Mouse (Mus musculus) intestine, embryonic 14.5 days (tissue): Measurements from ENCODE around the gene Cadm1. TPM values are rescaled to one million over a fixed set of nuclear protein-coding genes. Genes with fewer than 3 reads are reported as not detected.

Experiments used
- ATAC-seq: fragments of 200-750 bp; cut with Nextera tagmentation; replicated peaks from 2 replicates; pipeline ENCODE4 v1.8.0; 2017; ENCODE audit warnings: low read depth, moderate number of reproducible peaks, moderate TSS enrichment, moderate library complexity; ENCODE audit not compliant: low FRiP score, low TSS enrichment
- DNase-seq: peaks from one replicate; pipeline ENCODE4 v3.0.0-alpha.2; 2018; ENCODE audit warnings: low spot score
- H3K27ac ChIP-seq: fragments of 300-500 bp; sonication (generic); 2 replicates; pipeline ENCODE4 v1.5.1; 2014; ENCODE audit warnings: low read depth, mild to moderate bottlenecking, control low read depth
- H3K27me3 ChIP-seq: fragments of 300-500 bp; sonication (generic); replicated peaks from 2 replicates; pipeline ENCODE4 v1.6.1; 2014; ENCODE audit warnings: low read length, control low read depth; ENCODE audit not compliant: control insufficient read depth, insufficient read depth
- H3K36me3 ChIP-seq: fragments of 300-500 bp; sonication (generic); 2 replicates; pipeline ENCODE4 v1.6.1; 2014; ENCODE audit warnings: low read length, control low read depth; ENCODE audit not compliant: control insufficient read depth, insufficient read depth
- H3K4me1 ChIP-seq: fragments of 300-500 bp; sonication (generic); replicated peaks from 2 replicates; pipeline ENCODE4 v1.6.1; 2014; ENCODE audit warnings: low read length, control low read depth, mixed read lengths; ENCODE audit not compliant: control insufficient read depth, insufficient read depth
- H3K4me2 ChIP-seq: fragments of 300-500 bp; sonication (generic); 2 replicates; pipeline ENCODE4 v1.6.1; 2014; ENCODE audit warnings: low read length
- H3K4me3 ChIP-seq: fragments of 300-500 bp; sonication (generic); 2 replicates; pipeline ENCODE4 v1.5.1; 2014; ENCODE audit warnings: low read depth, low read length, control low read depth, mixed read lengths
- H3K9ac ChIP-seq: fragments of 300-500 bp; sonication (generic); 2 replicates; pipeline ENCODE4 v1.6.1; 2014; ENCODE audit warnings: mild to moderate bottlenecking, low read length
- H3K9me3 ChIP-seq: fragments of 300-500 bp; sonication (generic); 2 replicates; pipeline ENCODE4 v1.6.1; 2016; ENCODE audit warnings: low read length, control low read depth; ENCODE audit not compliant: control insufficient read depth
- WGBS: fragments of 180-500 bp; shearing (Covaris S2); extraction: QIAGEN DNeasy Blood & Tissue Kit; methylation state at CpG from one replicate; pipeline ENCODE4 v1.1.7; 2014; 5-methylcytosine and 5-hydroxymethylcytosine counted together
- polyA plus RNA-seq: library from polyadenylated mRNA; unstranded; fragments of >200 nt; fragmentation: Nextera tagmentation; extraction: Ambion mirVana; gene quantifications from 2 replicates; pipeline ENCODE4 v1.2.1, GENCODE M21; 2014

Cadm1 gene
- polyA plus RNA-seq, 1 experiment from 2014 or later = 74.7 TPM

DNA sequence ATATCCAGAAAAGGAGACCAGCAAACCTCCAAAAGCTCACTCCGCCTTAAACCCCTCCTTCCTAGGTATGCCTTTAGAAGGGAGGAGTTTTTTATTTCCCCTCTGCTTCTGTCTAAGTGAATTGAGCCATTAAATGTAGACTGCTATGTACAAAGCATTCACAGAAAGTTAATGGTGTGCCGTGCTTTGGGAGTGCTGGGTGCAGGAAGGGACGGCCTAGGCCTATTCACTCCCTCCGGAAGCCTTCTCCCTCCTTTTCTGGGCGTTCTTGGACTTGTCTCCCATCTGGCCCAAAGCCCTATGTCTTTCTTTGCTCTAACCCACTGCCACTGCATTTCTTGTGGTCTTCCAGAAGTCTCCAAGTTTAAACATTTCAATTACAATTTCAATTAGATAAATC lies 268.5 kb downstream of the Cadm1 start:
- H3K4me1 ChIP-seq = no peaks in the 10 kb centered on the region
- H3K4me2 ChIP-seq = no peak overlapping the region
- no peak overlapping the region for H3K4me3 ChIP-seq
- DNase-seq = no peak
- no peak overlapping the region for H3K9ac ChIP-seq
- 88% methylated on average over 5 of the region's 5 CpGs for WGBS
- H3K27me3 ChIP-seq = no peaks in the 10 kb centered on the region
- H3K9me3 ChIP-seq = no peaks in the 10 kb centered on the region
- ATAC-seq = no peak
- no peak overlapping the region for H3K27ac ChIP-seq
- H3K36me3 ChIP-seq = no peaks in the 10 kb centered on the region

GRCm38 (mm10) chr9:47801242-47801641 lies 271.3 kb downstream of the Cadm1 start:
- no peak overlapping the region for H3K9ac ChIP-seq
- DNase-seq (no peak), ATAC-seq (no peak)
- no peaks in the 10 kb centered on the region for H3K9me3 ChIP-seq
- no peaks in the 10 kb centered on the region for H3K36me3 ChIP-seq
- no peak overlapping the region for H3K4me2 ChIP-seq
- H3K27ac ChIP-seq = no peak overlapping the region
- H3K4me3 ChIP-seq = no peak overlapping the region
- no peaks in the 10 kb centered on the region for H3K27me3 ChIP-seq
- H3K4me1 ChIP-seq = no peaks in the 10 kb centered on the region
- 71% methylated on average over 4 of the region's 4 CpGs for WGBS

GRCm38 (mm10) chr9:47802527-47802926 lies 272.6 kb downstream of the Cadm1 start:
- H3K36me3 ChIP-seq = no peaks in the 10 kb centered on the region
- no peak overlapping the region for H3K27ac ChIP-seq
- H3K9me3 ChIP-seq = no peaks in the 10 kb centered on the region
- H3K27me3 ChIP-seq = no peaks in the 10 kb centered on the region
- WGBS = 87% methylated on average over 4 of the region's 4 CpGs
- no peak overlapping the region for H3K4me3 ChIP-seq
- no peak for ATAC-seq
- no peak overlapping the region for H3K9ac ChIP-seq
- DNase-seq = no peak
- H3K4me2 ChIP-seq = no peak overlapping the region
- H3K4me1 ChIP-seq = no peaks in the 10 kb centered on the region

DNA sequence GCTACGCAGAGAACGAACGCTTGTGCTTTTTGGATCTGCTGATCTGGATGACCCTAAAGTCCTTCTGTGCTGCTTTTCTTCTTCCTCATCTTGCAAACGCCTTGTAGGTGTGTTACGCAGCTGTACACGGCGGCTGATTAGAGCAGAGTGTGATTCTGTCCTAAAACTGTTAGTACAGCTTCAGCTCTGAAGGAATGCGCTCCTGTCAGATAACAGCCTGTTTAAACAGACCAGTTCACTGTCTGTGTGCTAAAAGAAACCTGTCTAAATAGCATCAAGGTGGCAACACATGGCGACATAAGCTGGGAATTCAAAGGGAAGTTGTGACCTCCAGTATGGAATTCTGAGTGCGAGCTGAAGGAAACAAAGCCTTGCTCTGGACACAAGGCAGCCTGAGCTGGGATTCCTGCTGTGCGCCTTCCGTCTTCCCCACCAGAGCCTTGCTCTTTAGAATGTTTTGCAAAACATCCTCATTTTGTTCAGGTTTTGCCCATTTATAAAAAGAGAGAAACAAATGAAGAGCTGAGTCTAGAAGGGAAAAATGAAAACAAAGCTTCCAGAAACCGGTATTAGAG lies 273.6 kb downstream of the Cadm1 start:
- H3K9ac ChIP-seq = no peak overlapping the region
- H3K4me3 ChIP-seq = no peak overlapping the region
- H3K27ac ChIP-seq = no peak overlapping the region
- DNase-seq (no peak), ATAC-seq (no peak)
- H3K4me2 ChIP-seq = no peak overlapping the region
- H3K4me1 ChIP-seq = no peaks in the 10 kb centered on the region
- WGBS = 46% methylated on average over 13 of the region's 13 CpGs
- H3K27me3 ChIP-seq = no peaks in the 10 kb centered on the region
- H3K36me3 ChIP-seq = no peaks in the 10 kb centered on the region
- H3K9me3 ChIP-seq = no peaks in the 10 kb centered on the region

GRCm38 (mm10) chr9:47805658-47806057 lies 275.7 kb downstream of the Cadm1 start:
- H3K9me3 ChIP-seq = no peaks in the 10 kb centered on the region
- no peaks in the 10 kb centered on the region for H3K4me1 ChIP-seq
- ATAC-seq (no peak), DNase-seq (no peak)
- no peak overlapping the region for H3K27ac ChIP-seq
- no peak overlapping the region for H3K4me2 ChIP-seq
- H3K36me3 ChIP-seq = no peaks in the 10 kb centered on the region
- H3K9ac ChIP-seq = no peak overlapping the region
- WGBS = 79% methylated on average over 7 of the region's 7 CpGs
- H3K4me3 ChIP-seq = no peak overlapping the region
- H3K27me3 ChIP-seq = no peaks in the 10 kb centered on the region

GRCm38 (mm10) chr9:47825668-47826067 lies 295.7 kb downstream of the Cadm1 start:
- Histone ChIP-seq H3K27ac (no peak overlapping the region), H3K9me3 (no peaks in the 10 kb centered on the region), H3K36me3 (no peaks in the 10 kb centered on the region), H3K27me3 (no peaks in the 10 kb centered on the region), H3K4me1 (peaks cover 5% of the 10 kb centered on the region; the same call in 1 of the 2 replicates), H3K4me3 (no peak overlapping the region), H3K4me2 (no peak overlapping the region), H3K9ac (no peak overlapping the region)
- WGBS = 79% methylated on average over 4 of the region's 4 CpGs
- DNase-seq (no peak), ATAC-seq (no peak)

DNA sequence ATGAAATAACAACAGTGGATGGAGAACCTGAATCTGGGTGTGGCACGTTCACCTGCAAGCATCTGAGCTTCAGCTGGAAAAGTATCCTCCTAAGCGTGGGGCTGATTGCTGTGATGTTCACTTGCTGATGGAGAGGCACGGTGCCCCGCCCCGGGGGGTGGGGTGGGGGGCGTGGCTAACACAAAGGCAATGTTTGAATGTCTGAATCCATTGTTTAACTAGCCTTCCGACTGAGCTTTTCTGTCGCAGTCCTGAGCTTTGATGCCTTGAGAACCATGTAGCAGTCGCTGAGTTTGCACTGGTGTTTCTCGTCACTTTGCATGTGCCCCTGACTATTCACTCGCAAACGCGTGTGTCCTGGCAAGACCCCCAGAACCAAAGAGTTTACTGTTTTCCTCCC lies 298.8 kb downstream of the Cadm1 start:
- ATAC-seq (no peak), DNase-seq (no peak)
- H3K9me3 ChIP-seq = no peaks in the 10 kb centered on the region
- H3K4me2 ChIP-seq = peak overlapping the region; percentile 38
- no peak overlapping the region for H3K9ac ChIP-seq
- H3K27ac ChIP-seq = no peak overlapping the region
- WGBS = 10% methylated on average over 13 of the region's 13 CpGs
- no peaks in the 10 kb centered on the region for H3K27me3 ChIP-seq
- H3K36me3 ChIP-seq = no peaks in the 10 kb centered on the region
- H3K4me3 ChIP-seq = no peak overlapping the region
- peaks cover 5% of the 10 kb centered on the region; the same call in 1 of the 2 replicates for H3K4me1 ChIP-seq

- Histone ChIP-seq H3K4me1 (peaks cover 5% of the 10 kb centered on the region; the same call in 1 of the 2 replicates), H3K4me2 (peak overlapping the region; percentile 38), H3K4me3 (no peak overlapping the region), H3K36me3 (no peaks in the 10 kb centered on the region), H3K27ac (no peak overlapping the region), H3K9me3 (no peaks in the 10 kb centered on the region), H3K9ac (no peak overlapping the region), H3K27me3 (no peaks in the 10 kb centered on the region)
- ATAC-seq (no peak), DNase-seq (no peak)
- WGBS = 38% methylated on average over 10 of the region's 10 CpGs
These were observed 299.2 kb downstream of the Cadm1 start for GRCm38 (mm10) chr9:47829204-47829603.

- no peak overlapping the region for H3K4me2 ChIP-seq
- 55% methylated on average over 4 of the region's 4 CpGs for WGBS
- H3K27me3 ChIP-seq = no peaks in the 10 kb centered on the region
- no peak for DNase-seq
- no peak overlapping the region for H3K27ac ChIP-seq
- no peak overlapping the region for H3K4me3 ChIP-seq
- no peaks in the 10 kb centered on the region for H3K9me3 ChIP-seq
- ATAC-seq = no peak
- H3K36me3 ChIP-seq = no peaks in the 10 kb centered on the region
- no peak overlapping the region for H3K9ac ChIP-seq
- H3K4me1 ChIP-seq = peaks cover 5% of the 10 kb centered on the region; the same call in 1 of the 2 replicates
These were observed 299.9 kb downstream of the Cadm1 start for GRCm38 (mm10) chr9:47829846-47830245.
